Mouse (Mus musculus): ENCODE measurements around the gene Camkv. TPM values are rescaled to one million over a fixed set of nuclear protein-coding genes. Genes with fewer than 3 reads are reported as not detected.

Camkv gene
- total RNA-seq, 1 experiment: 21.5 TPM

DNA sequence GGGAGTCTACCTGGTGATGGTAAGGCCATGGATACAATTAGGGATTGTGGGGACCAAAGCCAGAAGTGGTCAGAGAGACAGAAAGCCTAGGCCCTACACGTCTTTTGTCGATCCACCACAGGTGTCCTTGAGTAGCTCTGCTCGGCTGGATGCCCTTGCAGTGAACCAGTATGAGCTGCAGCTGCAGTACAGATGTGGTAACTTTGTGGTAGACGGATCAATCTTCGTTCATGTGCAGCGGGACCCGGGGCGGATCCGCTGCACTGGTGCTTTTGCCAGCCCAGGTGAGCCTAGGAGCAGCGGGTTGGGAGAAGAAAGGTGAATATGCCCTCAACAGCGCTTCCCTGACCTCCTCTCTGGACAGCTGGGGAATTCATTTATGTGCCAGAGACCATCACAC lies 57.5 kb downstream of the Camkv start:
- Histone ChIP-seq H3K9me3 (ENCODE audit: control insufficient read depth, insufficient read depth, low read depth, low read length) (no peaks in the 10 kb centered on the region), H3K9ac (ENCODE audit: insufficient read depth, low read depth, low read length, poor library complexity, severe bottlenecking) (no peak overlapping the region), H3K27ac (ENCODE audit: insufficient read depth, low read depth, low read length, poor library complexity, severe bottlenecking) (no peak overlapping the region), H3K36me3 (ENCODE audit: control insufficient read depth, insufficient read depth, low read length, poor library complexity, severe bottlenecking) (no peaks in the 10 kb centered on the region), H3K4me3 (ENCODE audit: insufficient read depth in 1 of 2, low read depth in 1 of 2, low read length in 2 of 2, poor library complexity in 1 of 2, severe bottlenecking in 1 of 2) (no peak overlapping the region), H3K4me1 (ENCODE audit: control insufficient read depth in 2 of 2, insufficient read depth in 2 of 2, low read length in 2 of 2, poor library complexity in 1 of 2) (peaks cover 2 to 5% of the 10 kb centered on the region in 2 experiments; a peak in 2 of 4 replicates)
- no peak for TF ChIP-seq ZNF384 (IDR thresholded peaks at IDR 0.05; ENCODE audit: low read depth, low read length)
- TF ChIP-seq ZC3H11A (IDR thresholded peaks at IDR 0.05; ENCODE audit: borderline replicate concordance, low read depth, low read length): no peak
- TF ChIP-seq MAFK (IDR thresholded peaks at IDR 0.05; ENCODE audit: insufficient read depth, low read depth, low read length): no peak
- no peak for TF ChIP-seq CHD2 (IDR thresholded peaks at IDR 0.05; ENCODE audit: low read depth, low read length)
- TF ChIP-seq HCFC1 (IDR thresholded peaks at IDR 0.05; ENCODE audit: borderline replicate concordance, insufficient read depth, low read length): no peak
- in situ Hi-C loops (cut with MboI; ENCODE audit: low sequenced_read_pairs in 2 of 2, unreplicated experiment in 2 of 2): no loop called here
- DNase-seq (ENCODE audit: low read depth, low spot score): no peak

DNA sequence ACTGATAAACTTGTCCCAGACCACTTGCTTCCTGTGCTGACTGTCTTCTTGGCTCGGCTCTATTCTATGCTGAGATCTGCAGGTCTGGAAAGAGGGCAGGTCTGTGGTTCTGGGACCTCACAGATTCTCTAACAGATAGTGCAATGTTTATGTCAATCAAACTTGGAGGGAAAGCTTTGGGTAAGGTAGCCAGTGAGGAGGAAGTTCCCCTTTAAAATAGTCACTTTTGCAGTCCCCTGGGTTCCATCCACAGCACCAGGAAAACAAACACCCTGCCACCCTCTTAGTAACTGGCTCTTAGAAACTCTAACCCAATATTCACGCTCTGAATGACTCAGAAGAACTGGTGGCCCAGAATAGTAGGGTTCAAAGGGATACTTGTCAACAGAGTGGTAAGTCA lies 59.0 kb downstream of the Camkv start:
- no peak overlapping the region for H3K9ac ChIP-seq (ENCODE audit: insufficient read depth, low read depth, low read length, poor library complexity, severe bottlenecking)
- H3K9me3 ChIP-seq (ENCODE audit: control insufficient read depth, insufficient read depth, low read depth, low read length): no peaks in the 10 kb centered on the region
- no peak overlapping the region for H3K4me3 ChIP-seq (ENCODE audit: insufficient read depth in 1 of 2, low read depth in 1 of 2, low read length in 2 of 2, poor library complexity in 1 of 2, severe bottlenecking in 1 of 2)
- peaks cover 2 to 5% of the 10 kb centered on the region in 2 experiments; a peak in 1 of 4 replicates for H3K4me1 ChIP-seq (ENCODE audit: control insufficient read depth in 2 of 2, insufficient read depth in 2 of 2, low read length in 2 of 2, poor library complexity in 1 of 2)
- TF ChIP-seq ZC3H11A (IDR thresholded peaks at IDR 0.05; ENCODE audit: borderline replicate concordance, low read depth, low read length) (no peak), MAFK (IDR thresholded peaks at IDR 0.05; ENCODE audit: insufficient read depth, low read depth, low read length) (no peak), CHD2 (IDR thresholded peaks at IDR 0.05; ENCODE audit: low read depth, low read length) (no peak), ZNF384 (IDR thresholded peaks at IDR 0.05; ENCODE audit: low read depth, low read length) (no peak), HCFC1 (IDR thresholded peaks at IDR 0.05; ENCODE audit: borderline replicate concordance, insufficient read depth, low read length) (no peak)
- H3K27ac ChIP-seq (ENCODE audit: insufficient read depth, low read depth, low read length, poor library complexity, severe bottlenecking): no peak overlapping the region
- in situ Hi-C loops (cut with MboI; ENCODE audit: low sequenced_read_pairs in 2 of 2, unreplicated experiment in 2 of 2): no loop called here
- no peaks in the 10 kb centered on the region for H3K36me3 ChIP-seq (ENCODE audit: control insufficient read depth, insufficient read depth, low read length, poor library complexity, severe bottlenecking)
- no peak for DNase-seq (ENCODE audit: low read depth, low spot score)

DNA sequence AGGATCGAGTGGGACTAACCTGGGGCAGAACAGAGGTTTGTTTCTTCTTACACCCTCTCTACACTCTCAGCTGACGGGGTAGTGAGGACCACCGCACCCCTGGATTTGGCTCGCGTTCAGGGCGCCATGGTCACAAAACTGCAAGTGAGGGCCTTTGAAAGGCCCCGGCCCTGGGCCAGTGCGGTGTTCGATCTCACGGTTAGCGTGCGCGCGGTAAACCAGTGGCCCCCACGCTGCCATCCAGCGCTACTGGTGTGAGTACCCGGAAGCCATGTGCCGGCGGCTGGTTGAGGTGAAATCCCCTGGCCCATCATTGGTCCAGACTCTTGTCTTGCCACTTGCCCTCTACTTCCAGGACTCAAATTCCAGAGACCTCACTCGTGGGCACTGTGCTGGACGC lies 60.0 kb downstream of the Camkv start:
- Histone ChIP-seq H3K27ac (ENCODE audit: insufficient read depth, low read depth, low read length, poor library complexity, severe bottlenecking) (no peak overlapping the region), H3K9ac (ENCODE audit: insufficient read depth, low read depth, low read length, poor library complexity, severe bottlenecking) (peak overlapping the region; percentile 41; the same call in 1 of the 2 replicates), H3K9me3 (ENCODE audit: control insufficient read depth, insufficient read depth, low read depth, low read length) (no peaks in the 10 kb centered on the region), H3K4me1 (ENCODE audit: control insufficient read depth in 2 of 2, insufficient read depth in 2 of 2, low read length in 2 of 2, poor library complexity in 1 of 2) (peaks cover 2 to 5% of the 10 kb centered on the region in 2 experiments; a peak in 1 of 4 replicates), H3K36me3 (ENCODE audit: control insufficient read depth, insufficient read depth, low read length, poor library complexity, severe bottlenecking) (no peaks in the 10 kb centered on the region), H3K4me3 (ENCODE audit: insufficient read depth in 1 of 2, low read depth in 1 of 2, low read length in 2 of 2, poor library complexity in 1 of 2, severe bottlenecking in 1 of 2) (peak overlapping the region; percentile 10 to 26; a peak in 2 of 4 replicates)
- in situ Hi-C loops (cut with MboI; ENCODE audit: low sequenced_read_pairs in 2 of 2, unreplicated experiment in 2 of 2): no loop called here
- no peak for DNase-seq (ENCODE audit: low read depth, low spot score)
- TF ChIP-seq HCFC1 (IDR thresholded peaks at IDR 0.05; ENCODE audit: borderline replicate concordance, insufficient read depth, low read length): no peak
- TF ChIP-seq CHD2 (IDR thresholded peaks at IDR 0.05; ENCODE audit: low read depth, low read length): no peak
- TF ChIP-seq ZNF384 (IDR thresholded peaks at IDR 0.05; ENCODE audit: low read depth, low read length): no peak
- no peak for TF ChIP-seq ZC3H11A (IDR thresholded peaks at IDR 0.05; ENCODE audit: borderline replicate concordance, low read depth, low read length)
- TF ChIP-seq MAFK (IDR thresholded peaks at IDR 0.05; ENCODE audit: insufficient read depth, low read depth, low read length): no peak

DNA sequence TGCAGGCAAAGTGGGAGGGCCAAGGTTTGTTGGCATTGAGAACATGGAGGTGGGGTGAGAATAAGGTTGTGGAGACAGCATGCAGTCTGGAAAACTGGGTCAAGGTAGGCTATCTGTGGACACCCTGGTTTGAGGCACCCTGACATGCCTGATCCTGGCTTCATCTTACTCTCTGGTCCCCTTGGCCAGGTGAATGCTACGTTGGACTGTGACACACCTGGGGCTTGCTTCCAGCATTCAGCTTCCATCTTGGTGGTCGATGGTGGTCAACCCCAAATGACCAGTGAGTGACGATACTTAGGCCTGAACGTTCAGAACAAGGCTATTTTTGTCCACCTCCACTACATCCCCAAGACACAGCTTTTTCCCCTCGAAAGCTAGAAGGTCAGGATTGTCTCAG lies 60.6 kb downstream of the Camkv start, which contains the start of gene Gm20662:
TSS of gene Gm20662 (plus strand) at position 301 of the 400 bp plus-strand sequence.
- H3K4me1 ChIP-seq (ENCODE audit: control insufficient read depth in 2 of 2, insufficient read depth in 2 of 2, low read length in 2 of 2, poor library complexity in 1 of 2): peaks cover 2 to 5% of the 10 kb centered on the region in 2 experiments; a peak in 1 of 4 replicates
- H3K9ac ChIP-seq (ENCODE audit: insufficient read depth, low read depth, low read length, poor library complexity, severe bottlenecking): peak within 1 kb of the TSS; percentile 41; the same call in 1 of the 2 replicates
- no peaks in the 10 kb centered on the region for H3K9me3 ChIP-seq (ENCODE audit: control insufficient read depth, insufficient read depth, low read depth, low read length)
- no peaks in the 10 kb centered on the region for H3K36me3 ChIP-seq (ENCODE audit: control insufficient read depth, insufficient read depth, low read length, poor library complexity, severe bottlenecking)
- TF ChIP-seq ZC3H11A (IDR thresholded peaks at IDR 0.05; ENCODE audit: borderline replicate concordance, low read depth, low read length) (no peak), ZNF384 (IDR thresholded peaks at IDR 0.05; ENCODE audit: low read depth, low read length) (no peak), MAFK (IDR thresholded peaks at IDR 0.05; ENCODE audit: insufficient read depth, low read depth, low read length) (no peak), HCFC1 (IDR thresholded peaks at IDR 0.05; ENCODE audit: borderline replicate concordance, insufficient read depth, low read length) (no peak), CHD2 (IDR thresholded peaks at IDR 0.05; ENCODE audit: low read depth, low read length) (no peak)
- in situ Hi-C loops (cut with MboI; ENCODE audit: low sequenced_read_pairs in 2 of 2, unreplicated experiment in 2 of 2): no loop called here
- H3K27ac ChIP-seq (ENCODE audit: insufficient read depth, low read depth, low read length, poor library complexity, severe bottlenecking): no peak within 1 kb of the TSS
- no peak for DNase-seq (ENCODE audit: low read depth, low spot score)
- peak within 1 kb of the TSS; percentile 10 to 26; a peak in 2 of 4 replicates for H3K4me3 ChIP-seq (ENCODE audit: insufficient read depth in 1 of 2, low read depth in 1 of 2, low read length in 2 of 2, poor library complexity in 1 of 2, severe bottlenecking in 1 of 2)

Other genes with a start within 250 kb of the Camkv start
- gene Sema3f, start 225.2 kb upstream of the Camkv start, total RNA-seq (2012; rRNA removed): 11.5 and 11.6 TPM in 2 replicates
- gene Rbm5, start 164.7 kb upstream of the Camkv start, total RNA-seq (2012; rRNA removed): 97.7 and 116 TPM in 2 replicates
- gene Rbm6, start 62.4 kb upstream of the Camkv start, total RNA-seq (2012; rRNA removed): 61.8 and 62.3 TPM in 2 replicates
- gene Mon1a, start 47.5 kb upstream of the Camkv start, total RNA-seq (2012; rRNA removed): 4.7 and 5.4 TPM in 2 replicates
- gene Mst1r, start 28.8 kb upstream of the Camkv start, total RNA-seq (2012; rRNA removed): 0.22 and 0.37 TPM in 2 replicates
- not detected in 2 replicates for gene Actl11, start 7.2 kb upstream of the Camkv start, total RNA-seq (2012; rRNA removed)
- gene Traip, start 14.5 kb downstream of the Camkv start, total RNA-seq (2012; rRNA removed): 43.7 and 72.1 TPM in 2 replicates
- 0.79 and 1.0 TPM in 2 replicates for gene Uba7, start 39.8 kb downstream of the Camkv start, total RNA-seq (2012; rRNA removed)
- 0.18 and 0.53 TPM in 2 replicates for gene Gm20661, start 47.4 kb downstream of the Camkv start, total RNA-seq (2012; rRNA removed)
- gene Inka1, start 50.2 kb downstream of the Camkv start, total RNA-seq (2012; rRNA removed): 3.0 and 6.1 TPM in 2 replicates
- gene Cdhr4, start 56.8 kb downstream of the Camkv start, total RNA-seq (2012; rRNA removed): 1.2 and 2.4 TPM in 2 replicates
- 0.45 and 0.63 TPM in 2 replicates for gene Gm20662, start 60.7 kb downstream of the Camkv start, total RNA-seq (2012; rRNA removed)
- 41.0 and 53.9 TPM in 2 replicates for gene Ip6k1, start 66.8 kb downstream of the Camkv start, total RNA-seq (2012; rRNA removed)
- 22.9 and 28.3 TPM in 2 replicates for gene Gmppb, start 113.6 kb downstream of the Camkv start, total RNA-seq (2012; rRNA removed)
- gene Amigo3, start 117.5 kb downstream of the Camkv start, total RNA-seq (2012; rRNA removed): 2.7 and 3.8 TPM in 2 replicates
- gene Mst1, start 144.8 kb downstream of the Camkv start, total RNA-seq (2012; rRNA removed): 2.9 and 3.6 TPM in 2 replicates
- 14.5 and 28.1 TPM in 2 replicates for gene Rnf123, start 147.7 kb downstream of the Camkv start, total RNA-seq (2012; rRNA removed)
- gene Apeh, start 158.9 kb downstream of the Camkv start, total RNA-seq (2012; rRNA removed): 37.3 and 56.1 TPM in 2 replicates